In the genomic region with DNA sequence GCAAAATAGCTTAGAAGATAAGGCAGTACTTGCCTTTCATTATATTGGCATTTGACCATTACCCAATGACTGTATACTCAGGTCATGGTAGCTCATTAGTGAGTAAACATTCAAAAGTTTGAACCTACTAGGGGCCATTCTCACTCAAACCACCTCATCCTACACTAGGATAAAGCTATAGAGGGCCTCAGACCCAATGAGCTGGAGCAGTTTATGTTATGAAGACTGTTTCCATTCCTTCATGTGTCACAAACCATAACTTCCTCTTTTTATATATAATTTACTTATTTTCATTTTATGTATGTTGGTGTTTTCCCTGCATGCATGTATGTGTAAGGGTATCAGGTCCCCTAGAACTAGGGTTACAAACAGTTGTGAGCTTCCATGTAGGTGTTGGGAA, we compare ENCODE assay signal across 25 mouse cellular contexts. TPM values are rescaled to one million over a fixed set of nuclear protein-coding genes. Genes with fewer than 3 reads are reported as not detected.
"Had no signal": no experiment of that assay in that cellular context is flagged by ENCODE, and none has a peak within 500 bp of the region (broad histone marks: within the 10 kb centered on the region; RNA-seq: fewer than 3 reads in every experiment).

No protein-coding gene starts in this region.

- ATAC-seq: hindbrain, postnatal 0 days; intestine, embryonic 16.5 days; liver, embryonic 12.5 days had no signal

- DNase-seq: gastrocnemius, adult 2 months; gastrocnemius, postnatal 10 days; gastrocnemius, postnatal 25 days; heart, adult 11 months; heart, adult 2 months; heart, postnatal 36 days; kidney, adult 11 months; kidney, adult 2 months; kidney, postnatal 10 days; kidney, postnatal 25 days; kidney, postnatal 4 days; left cerebral cortex, postnatal 4 days had no signal

RNA-seq across cellular contexts. Expression of a gene that starts 12.9 kb away (rescaled TPM):
- total RNA-seq: gastrocnemius, adult 2 months; gastrocnemius, postnatal 10 days; gastrocnemius, postnatal 25 days; gastrocnemius, postnatal 4 days; heart, adult 2 months; heart, postnatal 36 days; hematopoietic stem cell, adult 5-6 weeks; hindbrain, postnatal 0 days; layer of hippocampus, adult 2 months; layer of hippocampus, postnatal 10 days; layer of hippocampus, postnatal 25 days; left cerebral cortex, adult 18-20 months; left cerebral cortex, adult 8-10 months; left cerebral cortex, postnatal 10 days; left cerebral cortex, postnatal 25 days; left cerebral cortex, postnatal 4 days; liver, adult 2 months had no signal

RNA-seq across cellular contexts. Expression of a gene that starts 16.1 kb away (rescaled TPM):
- total RNA-seq: gastrocnemius, adult 2 months; gastrocnemius, postnatal 10 days; gastrocnemius, postnatal 25 days; gastrocnemius, postnatal 4 days; heart, adult 2 months; heart, postnatal 36 days; hematopoietic stem cell, adult 5-6 weeks; hindbrain, postnatal 0 days; layer of hippocampus, adult 2 months; layer of hippocampus, postnatal 10 days; layer of hippocampus, postnatal 25 days; left cerebral cortex, adult 18-20 months; left cerebral cortex, adult 8-10 months; left cerebral cortex, postnatal 25 days; left cerebral cortex, postnatal 4 days; liver, adult 2 months had no signal

RNA-seq across cellular contexts. Expression of a gene that starts 55.2 kb away (rescaled TPM):
- total RNA-seq: gastrocnemius, postnatal 4 days; heart, adult 2 months; heart, postnatal 36 days; hematopoietic stem cell, adult 5-6 weeks; hindbrain, postnatal 0 days; left cerebral cortex, postnatal 4 days had no signal
